Mouse (Mus musculus): ENCODE results near the gene Adcy1. TPM values are rescaled to one million over a fixed set of nuclear protein-coding genes. Genes with fewer than 3 reads are reported as not detected.

Gene Adcy1
- total RNA-seq, 2 experiments from 2014 or later: 0.79 to 0.89 TPM

DNA sequence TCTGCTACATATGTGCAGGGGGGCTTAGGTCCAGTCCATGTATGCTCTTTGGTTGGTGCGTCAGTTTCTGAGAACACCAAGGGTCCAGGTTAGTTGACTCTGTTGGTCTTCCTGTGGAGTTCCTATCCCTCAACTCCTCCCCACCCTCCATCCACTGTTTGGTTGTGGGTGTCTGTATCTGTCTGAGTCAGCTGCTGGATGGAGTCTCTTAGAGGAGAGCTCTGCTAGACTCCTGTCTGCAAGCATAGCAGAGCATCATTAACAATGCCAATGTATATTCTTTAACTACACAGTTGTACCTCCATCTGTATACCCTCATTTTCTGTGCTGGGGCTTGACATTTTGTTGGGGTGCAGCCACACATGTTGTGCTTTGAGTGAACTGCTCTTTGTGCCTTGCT is 18.6 kb downstream of the Adcy1 start:
- Histone ChIP-seq H3K4me3 (no peak overlapping the region), H3K27ac (no peak overlapping the region)
- TF ChIP-seq CTCF (IDR thresholded peaks at IDR 0.05): no peak
- intact Hi-C loops (cut with DNase I): no loop called here
- DNase-seq: no peak

DNA sequence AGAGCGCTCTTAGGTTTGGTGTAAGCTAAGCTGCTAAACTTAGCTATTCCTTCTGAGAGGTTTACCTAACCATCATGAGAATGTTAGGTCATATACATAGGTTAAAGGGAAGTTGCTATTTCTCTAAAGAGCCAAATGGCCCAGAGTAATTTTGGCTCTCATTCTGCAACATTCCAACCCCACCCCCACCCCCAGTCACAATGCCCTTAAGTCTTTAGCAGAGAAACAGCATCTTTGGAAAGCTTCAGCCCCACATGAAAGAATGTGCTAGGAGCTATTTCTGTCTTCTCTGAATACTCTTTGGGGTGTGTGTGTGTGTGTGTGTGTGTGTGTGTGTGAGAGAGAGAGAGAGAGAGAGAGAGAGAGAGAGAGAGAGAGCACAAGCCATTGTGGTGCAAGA is 20.6 kb downstream of the Adcy1 start:
- Histone ChIP-seq H3K4me3 (no peak overlapping the region), H3K27ac (no peak overlapping the region)
- intact Hi-C loops (cut with DNase I): no loop called here
- DNase-seq: no peak
- TF ChIP-seq CTCF (IDR thresholded peaks at IDR 0.05): no peak

DNA sequence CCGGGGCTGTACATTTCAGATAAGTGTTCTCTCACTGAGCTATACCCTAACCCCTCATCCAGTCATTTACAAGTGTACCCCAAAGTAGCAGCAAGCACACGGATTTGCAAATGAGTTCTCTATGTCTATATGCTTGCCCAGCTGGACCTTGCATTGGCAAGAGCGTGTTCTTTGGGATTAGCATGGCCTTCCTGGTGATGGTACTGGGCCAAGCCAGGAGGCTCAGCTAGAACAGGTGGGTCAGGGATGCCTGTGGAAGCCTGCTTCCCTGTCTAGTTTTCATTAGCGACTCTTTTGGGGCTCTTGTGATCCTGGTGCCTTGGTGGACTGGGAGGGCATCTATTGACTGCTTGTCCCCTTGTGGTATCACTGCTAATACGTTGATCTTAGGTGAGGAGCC is 21.9 kb downstream of the Adcy1 start:
- H3K4me3 ChIP-seq: no peak overlapping the region
- DNase-seq: no peak
- no peak for TF ChIP-seq CTCF (IDR thresholded peaks at IDR 0.05)
- no peak overlapping the region for H3K27ac ChIP-seq
- intact Hi-C loops (cut with DNase I): no loop called here

DNA sequence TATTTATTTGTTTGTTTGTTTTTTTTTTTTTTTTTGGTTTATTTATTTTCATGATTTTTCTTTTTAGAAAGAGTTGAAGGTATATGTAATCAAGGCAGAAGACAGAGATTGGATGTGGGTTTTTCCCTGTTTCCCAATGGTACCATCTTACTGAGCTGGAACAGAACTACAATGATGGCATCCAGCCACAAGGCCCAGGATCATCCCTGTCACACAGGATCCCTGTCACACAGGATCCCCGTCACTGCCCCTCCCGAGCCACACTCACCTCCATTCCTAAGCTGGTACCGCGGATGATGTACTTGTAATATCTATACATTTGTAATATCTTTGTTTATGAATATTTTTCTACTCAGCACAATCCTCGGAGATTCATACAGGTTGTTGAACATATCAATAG is 27.8 kb downstream of the Adcy1 start:
- intact Hi-C loops (cut with DNase I): no loop called here
- TF ChIP-seq CTCF (IDR thresholded peaks at IDR 0.05): no peak
- DNase-seq: no peak
- Histone ChIP-seq H3K27ac (no peak overlapping the region), H3K4me3 (no peak overlapping the region)

DNA sequence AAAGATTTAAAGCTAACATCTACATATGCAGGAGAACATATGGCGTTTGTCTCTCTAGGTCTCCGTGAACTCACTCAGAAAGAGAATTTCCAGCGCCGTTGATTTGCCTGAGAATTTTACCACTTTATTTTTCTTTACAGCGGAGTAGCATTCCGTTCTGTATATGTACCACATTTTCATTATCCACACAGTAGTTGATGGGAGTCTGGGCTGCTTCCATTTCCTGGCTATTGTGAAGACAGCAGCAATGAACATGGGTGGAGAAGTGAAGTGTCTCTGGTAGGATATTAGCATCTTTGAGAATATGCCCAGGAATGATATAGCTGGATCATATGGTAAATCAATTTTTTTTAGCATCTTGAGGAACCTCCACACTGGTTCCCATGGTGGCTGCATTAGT is 31.6 kb downstream of the Adcy1 start:
- no peak for TF ChIP-seq CTCF (IDR thresholded peaks at IDR 0.05)
- intact Hi-C loops (cut with DNase I): no loop called here
- H3K4me3 ChIP-seq: no peak overlapping the region
- no peak for DNase-seq
- H3K27ac ChIP-seq: no peak overlapping the region

DNA sequence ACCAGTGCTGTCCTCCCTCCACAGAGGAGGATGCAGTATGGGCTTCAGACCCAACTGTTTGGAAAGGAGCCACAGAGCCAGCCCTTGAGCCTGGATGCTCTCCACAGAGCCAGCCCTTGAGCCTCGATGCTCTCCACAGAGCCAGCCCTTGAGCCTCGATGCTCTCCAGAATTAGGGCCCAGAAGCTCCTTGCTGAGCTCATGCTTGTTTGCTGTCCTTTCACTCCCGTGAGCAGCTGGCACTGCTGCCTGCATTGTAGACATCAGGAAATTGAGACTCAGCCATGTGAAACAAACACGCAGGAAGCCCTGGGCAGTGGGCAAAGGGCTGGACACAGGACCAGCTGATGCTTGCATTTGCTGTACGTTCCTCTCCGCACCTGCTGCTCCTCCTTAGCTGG is 38.4 kb downstream of the Adcy1 start:
- no peak for DNase-seq
- no peak for TF ChIP-seq CTCF (IDR thresholded peaks at IDR 0.05)
- no peak overlapping the region for H3K27ac ChIP-seq
- intact Hi-C loops (cut with DNase I): no loop called here
- no peak overlapping the region for H3K4me3 ChIP-seq

DNA sequence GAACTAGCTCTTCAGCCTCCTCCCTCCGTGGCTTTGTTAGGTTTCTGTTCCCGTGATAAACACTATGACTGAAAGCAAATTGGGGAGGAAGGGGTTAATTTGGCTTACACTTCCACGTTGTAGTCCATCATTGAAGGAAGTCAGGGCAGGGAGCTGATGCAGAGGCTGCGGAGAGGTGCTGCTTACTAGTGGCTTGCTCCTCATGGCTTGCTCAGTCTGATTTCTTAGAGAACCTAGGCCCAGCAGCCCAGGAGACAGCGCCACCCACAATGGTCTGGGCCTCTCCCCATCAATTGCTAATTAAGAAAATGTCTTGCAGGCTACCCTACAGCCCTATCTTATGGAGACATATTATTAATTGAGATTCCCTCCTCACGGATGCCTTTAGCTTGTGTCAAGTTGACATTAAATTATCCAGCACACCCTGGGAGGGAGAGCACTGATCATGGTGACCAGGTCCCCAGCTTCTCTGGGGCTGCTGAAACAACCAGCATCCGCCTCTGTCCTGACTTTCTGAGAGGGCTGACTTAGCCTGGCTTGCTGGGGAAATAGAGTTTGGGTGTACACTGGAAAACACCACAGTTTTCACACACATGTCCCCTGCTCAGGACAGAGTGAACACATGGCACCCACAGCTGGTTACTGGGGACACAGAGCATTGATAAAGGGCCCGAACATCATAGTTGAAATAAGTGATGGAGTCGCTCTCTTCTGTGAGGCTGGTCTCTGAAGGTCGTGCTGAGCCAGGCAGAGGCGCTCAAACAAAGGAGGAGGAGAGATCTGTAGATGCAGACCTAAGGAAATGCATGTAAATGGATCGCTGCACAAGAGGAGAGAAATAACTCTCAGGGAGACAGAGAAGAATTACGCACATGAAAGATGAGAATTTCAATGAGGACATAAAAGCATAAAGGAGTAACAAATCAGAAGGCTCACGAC is 39.2 kb downstream of the Adcy1 start:
- TF ChIP-seq CTCF (IDR thresholded peaks at IDR 0.05): no peak
- H3K27ac ChIP-seq: no peak overlapping the region
- H3K4me3 ChIP-seq: no peak overlapping the region
- intact Hi-C loops (cut with DNase I): no loop called here
- no peak for DNase-seq

DNA sequence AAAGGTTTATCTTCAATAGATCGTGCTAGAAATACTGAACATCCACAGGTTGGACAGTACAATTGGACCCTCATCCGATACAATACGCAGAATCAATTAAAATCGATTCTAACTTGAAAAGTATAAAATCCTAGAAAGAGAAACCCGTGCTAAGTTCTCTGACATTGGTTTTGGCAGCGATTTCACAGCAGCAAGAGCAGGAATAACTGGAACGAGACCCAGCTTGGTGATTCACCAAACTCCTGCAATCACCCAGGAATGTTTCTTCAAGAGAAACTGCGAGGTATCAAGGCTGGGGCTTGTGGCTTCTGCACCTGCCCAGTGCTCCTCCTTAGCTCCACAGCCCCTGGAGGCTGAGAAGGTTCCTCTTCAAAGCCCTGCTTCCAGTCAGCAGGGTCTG is 42.0 kb downstream of the Adcy1 start:
- Histone ChIP-seq H3K4me3 (no peak overlapping the region), H3K27ac (no peak overlapping the region)
- TF ChIP-seq CTCF (IDR thresholded peaks at IDR 0.05): no peak
- intact Hi-C loops (cut with DNase I): no loop called here
- DNase-seq: no peak

DNA sequence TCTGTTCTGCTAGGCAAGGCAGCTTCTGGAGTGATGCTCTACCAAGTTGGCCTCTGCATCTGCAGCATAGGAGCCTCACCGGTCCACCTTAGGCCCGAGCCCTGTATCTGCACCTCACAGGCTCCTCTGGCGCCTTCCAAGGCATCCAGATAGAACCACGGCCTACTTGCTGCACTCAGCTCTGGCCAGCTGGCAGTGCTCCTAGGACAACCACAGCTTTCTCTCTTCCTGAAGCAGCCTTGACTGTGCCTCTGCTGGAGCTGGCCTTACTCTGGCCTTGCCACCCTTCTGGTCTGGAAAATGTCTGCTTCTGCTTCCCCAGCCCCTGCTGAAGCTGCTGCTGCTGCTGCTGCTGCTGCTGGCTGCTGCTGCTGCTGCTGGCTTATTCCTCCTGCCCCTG is 45.8 kb downstream of the Adcy1 start:
- TF ChIP-seq CTCF (IDR thresholded peaks at IDR 0.05): no peak
- DNase-seq: peak; percentile 41
- intact Hi-C loops (cut with DNase I): no loop called here
- no peak overlapping the region for H3K4me3 ChIP-seq
- no peak overlapping the region for H3K27ac ChIP-seq

DNA sequence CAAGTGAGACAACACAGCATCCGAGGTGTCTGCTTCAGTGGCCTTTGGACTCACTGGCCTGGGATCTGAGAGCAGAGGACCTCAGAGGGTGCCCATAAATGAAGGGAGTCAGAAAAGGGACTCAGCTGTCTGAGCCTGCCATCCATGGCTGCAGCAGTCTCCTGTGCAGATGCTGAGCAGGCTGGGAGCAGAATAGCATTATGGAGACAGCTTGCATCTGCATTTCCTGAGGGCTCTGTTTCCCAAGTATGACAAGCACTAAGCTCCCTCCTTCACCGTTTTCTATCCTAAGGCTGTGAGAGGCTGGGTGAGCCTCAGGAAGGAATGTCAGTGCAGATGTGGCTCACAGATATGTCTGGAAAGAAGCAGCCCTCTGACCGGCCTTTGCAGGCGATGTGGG is 49.8 kb downstream of the Adcy1 start:
- Histone ChIP-seq H3K27ac (no peak overlapping the region), H3K4me3 (no peak overlapping the region)
- no peak for TF ChIP-seq CTCF (IDR thresholded peaks at IDR 0.05)
- DNase-seq: no peak
- intact Hi-C loops (cut with DNase I): no loop called here

DNA sequence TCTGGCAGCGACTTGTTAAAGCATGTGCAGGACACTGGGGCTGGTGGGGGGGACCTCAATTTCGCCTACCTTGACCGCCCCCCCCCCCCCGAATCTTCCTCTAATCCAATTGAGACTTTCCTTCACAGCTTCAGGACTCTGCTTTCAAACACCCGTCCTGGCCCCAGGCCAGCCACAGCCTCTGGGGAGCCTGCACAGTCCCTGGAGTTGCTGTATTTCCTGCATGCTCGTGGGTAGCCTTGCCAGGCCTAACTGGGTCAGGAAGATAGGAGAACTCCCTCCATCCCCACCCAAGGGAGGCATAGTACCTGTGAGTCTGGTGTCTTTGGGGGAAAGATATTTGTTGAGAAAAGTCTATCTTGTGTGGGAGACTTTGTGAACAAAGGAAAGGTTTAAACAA is 50.4 kb downstream of the Adcy1 start:
- TF ChIP-seq CTCF (IDR thresholded peaks at IDR 0.05): no peak
- no peak overlapping the region for H3K27ac ChIP-seq
- H3K4me3 ChIP-seq: no peak overlapping the region
- DNase-seq: no peak
- intact Hi-C loops (cut with DNase I): no loop called here

DNA sequence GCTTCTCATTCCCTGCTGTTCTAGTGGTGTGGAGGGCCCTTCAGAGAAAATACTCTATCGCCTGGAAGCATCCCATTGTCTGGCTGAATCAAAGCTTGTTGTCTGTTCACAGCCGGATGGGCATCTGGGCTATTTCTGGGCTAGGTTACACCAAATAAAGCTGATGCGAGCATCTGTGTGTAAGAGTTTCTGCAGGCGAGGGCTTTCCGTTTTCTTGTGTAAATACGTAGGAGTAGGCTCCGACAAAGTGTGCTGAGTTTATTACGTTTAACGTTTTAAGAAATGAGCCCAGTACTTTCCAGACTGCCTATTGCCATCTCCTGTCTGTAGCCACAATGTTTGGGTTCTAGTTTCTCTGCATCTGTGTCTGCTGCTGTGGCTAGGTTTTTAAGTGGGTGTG is 51.0 kb downstream of the Adcy1 start:
- intact Hi-C loops (cut with DNase I): no loop called here
- no peak for TF ChIP-seq CTCF (IDR thresholded peaks at IDR 0.05)

DNA sequence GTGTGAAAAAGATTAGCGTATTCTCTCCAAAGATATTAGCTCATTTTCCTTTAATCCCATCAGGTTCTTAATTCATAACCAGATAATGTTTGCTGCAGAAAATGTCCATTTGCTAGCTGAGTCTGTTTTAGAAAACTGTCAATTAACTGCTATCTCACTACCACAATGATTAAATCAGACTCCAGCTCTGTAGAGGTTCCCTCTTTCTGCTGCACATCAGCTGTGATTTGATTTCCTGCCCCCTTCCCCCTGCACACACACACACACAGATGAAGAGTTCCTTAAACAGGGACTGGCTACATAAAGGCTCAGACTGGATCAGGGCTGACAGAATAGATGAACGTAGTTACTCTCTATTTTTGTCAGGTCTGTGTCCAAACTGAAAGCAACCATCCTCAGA is 53.4 kb downstream of the Adcy1 start:
- Histone ChIP-seq H3K4me3 (no peak overlapping the region), H3K27ac (no peak overlapping the region)
- intact Hi-C loops (cut with DNase I): no loop called here
- TF ChIP-seq CTCF (IDR thresholded peaks at IDR 0.05): no peak
- DNase-seq: no peak

More for the DNA sequence above, 51.0 kb downstream of the Adcy1 start:
- no peak for DNase-seq
- H3K4me3 ChIP-seq: no peak overlapping the region
- no peak overlapping the region for H3K27ac ChIP-seq
